Mouse (Mus musculus) forebrain, embryonic 15.5 days (tissue): ENCODE measurements at regions not wholly inside any gene's neighbourhood (a gene's known extent, or its start where the extent isn't known, plus 50 kb on each side); places are given as distances from the start of the nearest gene placed in this dataset.

Experiments used
- ATAC-seq: fragments of 200-750 bp; cut with Nextera tagmentation; replicated peaks from 2 replicates; pipeline ENCODE4 v1.8.0; 2017; ENCODE audit warnings: mild to moderate bottlenecking, moderate TSS enrichment, moderate library complexity
- H3K27ac ChIP-seq: fragments of 300-500 bp; sonication (generic); replicated peaks from 2 replicates; pipeline ENCODE4 v1.5.1; 2015; ENCODE audit warnings: mild to moderate bottlenecking, inconsistent platforms
- H3K27me3 ChIP-seq: fragments of 300-500 bp; sonication (generic); 2 replicates; pipeline ENCODE4 v1.6.1; 2015; ENCODE audit warnings: inconsistent platforms
- H3K36me3 ChIP-seq: fragments of 300-500 bp; sonication (generic); 2 replicates; pipeline ENCODE4 v1.6.1; 2015; ENCODE audit warnings: mild to moderate bottlenecking, inconsistent platforms
- H3K4me1 ChIP-seq: fragments of 300-500 bp; sonication (generic); 2 replicates; pipeline ENCODE4 v1.6.1; 2015; ENCODE audit warnings: inconsistent platforms
- H3K4me2 ChIP-seq: fragments of 300-500 bp; sonication (generic); replicated peaks from 2 replicates; pipeline ENCODE4 v1.6.1; 2015; ENCODE audit warnings: mild to moderate bottlenecking, inconsistent platforms
- H3K4me3 ChIP-seq: fragments of 300-500 bp; sonication (generic); 2 replicates; pipeline ENCODE4 v1.5.1; 2015; ENCODE audit warnings: mild to moderate bottlenecking, inconsistent platforms
- H3K9ac ChIP-seq: fragments of 300-500 bp; sonication (generic); replicated peaks from 2 replicates; pipeline ENCODE4 v1.6.1; 2015; ENCODE audit warnings: mild to moderate bottlenecking, inconsistent platforms
- H3K9me3 ChIP-seq: fragments of 300-500 bp; sonication (generic); 2 replicates; pipeline ENCODE4 v1.6.1; 2016; ENCODE audit warnings: inconsistent platforms
- WGBS: fragments of 180-500 bp; shearing (Covaris S2); methylation state at CpG from one replicate; pipeline ENCODE4 v1.1.7; 2015; ENCODE audit warnings: mixed read lengths; 5-methylcytosine and 5-hydroxymethylcytosine counted together

DNA sequence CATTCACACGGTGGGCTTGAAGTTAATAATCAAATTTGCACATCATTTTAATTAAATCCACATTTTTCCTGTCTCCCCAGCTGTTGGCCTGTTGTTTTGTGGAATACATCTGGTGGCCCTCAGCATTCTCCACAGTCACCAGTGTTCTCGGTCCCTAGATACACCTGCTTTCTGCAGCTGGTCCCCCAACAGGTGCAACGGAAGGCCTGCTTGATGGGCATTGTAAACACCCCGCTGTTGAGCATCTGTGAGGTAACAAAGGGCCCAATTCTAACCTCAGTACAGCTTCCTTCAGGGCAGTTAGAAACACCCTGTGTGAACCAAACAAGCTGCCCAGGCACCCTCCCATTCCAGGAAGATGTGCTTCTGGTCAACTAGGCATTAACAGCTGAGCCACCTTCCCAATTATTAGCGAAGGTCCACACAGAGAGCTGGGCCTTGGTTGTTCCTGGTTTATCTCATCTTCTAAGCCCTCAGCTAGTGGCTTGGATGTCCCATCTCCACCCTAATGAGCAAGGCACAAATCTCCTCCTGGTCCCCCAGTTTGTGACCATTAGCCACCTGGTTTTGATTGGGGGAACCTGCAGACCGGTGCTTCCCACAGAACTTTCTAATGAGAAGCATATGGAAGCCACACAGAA, 293.0 kb upstream of the Spred2 start:
- H3K4me2 ChIP-seq: no peak overlapping the region
- H3K9me3 ChIP-seq: no peaks in the 10 kb centered on the region

DNA sequence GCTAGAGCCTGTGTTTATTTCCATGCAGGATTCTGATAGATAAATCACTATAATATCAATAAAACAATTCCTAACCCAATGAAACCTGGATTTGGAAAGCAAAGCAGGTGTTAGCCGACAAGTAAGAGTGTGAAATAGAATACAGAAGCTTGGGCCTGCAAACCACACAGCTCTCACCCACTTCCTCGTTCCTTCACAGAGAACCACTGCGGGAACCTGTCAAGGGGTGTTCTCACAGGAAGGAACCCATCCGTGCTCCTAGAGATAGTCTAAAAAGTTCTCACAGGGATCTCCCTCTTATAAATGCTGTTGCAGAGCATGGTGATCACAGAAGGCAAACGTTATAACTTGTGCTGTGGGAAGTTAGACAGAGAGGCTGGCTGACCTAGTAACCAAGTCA, 291.7 kb upstream of the Spred2 start:
- ATAC-seq: no peak
- Histone ChIP-seq H3K9ac (no peak overlapping the region), H3K36me3 (no peaks in the 10 kb centered on the region), H3K27ac (no peak overlapping the region), H3K4me2 (no peak overlapping the region), H3K9me3 (no peaks in the 10 kb centered on the region), H3K4me1 (no peaks in the 10 kb centered on the region), H3K4me3 (no peak overlapping the region), H3K27me3 (no peaks in the 10 kb centered on the region)
- WGBS: 85% methylated on average over 5 of the region's 5 CpGs

More for the DNA sequence above, 293.0 kb upstream of the Spred2 start:
- H3K36me3 ChIP-seq: no peaks in the 10 kb centered on the region
- no peak overlapping the region for H3K9ac ChIP-seq
- H3K27ac ChIP-seq: no peak overlapping the region
- no peak overlapping the region for H3K4me3 ChIP-seq
- no peaks in the 10 kb centered on the region for H3K27me3 ChIP-seq
- WGBS: 85% methylated on average over 6 of the region's 6 CpGs
- ATAC-seq: no peak
- H3K4me1 ChIP-seq: no peaks in the 10 kb centered on the region

DNA sequence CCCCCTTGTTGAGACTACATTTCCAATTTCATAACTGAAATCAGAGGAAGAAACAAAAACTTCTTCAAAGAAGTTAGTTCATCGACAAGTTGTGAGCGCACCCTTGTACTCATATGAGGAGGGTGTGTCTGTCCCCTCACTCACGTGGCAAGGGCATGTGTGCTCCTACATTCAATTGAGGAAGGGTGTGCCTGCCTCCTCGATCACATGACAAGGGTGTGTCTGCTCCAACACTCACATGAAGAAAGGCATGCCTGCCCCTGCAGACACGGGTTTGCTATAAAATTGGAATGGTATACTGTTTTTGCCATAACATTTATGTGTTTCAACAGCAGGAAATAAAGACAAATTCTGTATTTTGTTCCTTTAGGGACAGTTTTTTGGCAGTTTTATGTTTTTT, 290.6 kb upstream of the Spred2 start:
- H3K27me3 ChIP-seq: no peaks in the 10 kb centered on the region
- H3K27ac ChIP-seq: no peak overlapping the region
- H3K9ac ChIP-seq: no peak overlapping the region
- H3K36me3 ChIP-seq: no peaks in the 10 kb centered on the region
- H3K4me2 ChIP-seq: no peak overlapping the region
- no peaks in the 10 kb centered on the region for H3K9me3 ChIP-seq
- H3K4me3 ChIP-seq: no peak overlapping the region
- H3K4me1 ChIP-seq: no peaks in the 10 kb centered on the region
- ATAC-seq: no peak
- WGBS: 84% methylated on average over 5 of the region's 5 CpGs

DNA sequence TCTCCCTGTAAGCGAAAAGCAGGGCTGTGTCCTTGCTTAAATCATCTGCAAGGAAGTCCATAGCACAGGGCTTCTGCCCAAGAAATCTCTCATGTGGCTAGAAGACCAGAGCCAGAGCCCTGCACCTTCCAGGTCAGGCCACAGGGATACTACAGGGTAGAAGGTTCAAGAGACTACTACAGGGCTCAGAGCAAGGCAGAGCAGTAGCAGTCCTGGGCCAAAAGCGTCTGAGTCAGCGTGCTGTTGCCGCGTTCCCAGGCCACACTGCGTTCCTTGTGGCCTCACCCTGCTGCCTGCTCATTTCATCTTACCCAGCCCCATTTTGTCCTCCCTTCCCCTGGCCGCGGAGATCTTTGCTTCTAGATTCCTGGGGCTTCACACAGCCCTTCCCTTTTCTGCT, 283.0 kb upstream of the Spred2 start:
- Histone ChIP-seq H3K4me2 (no peak overlapping the region), H3K27ac (no peak overlapping the region), H3K36me3 (no peaks in the 10 kb centered on the region), H3K4me1 (no peaks in the 10 kb centered on the region), H3K4me3 (no peak overlapping the region), H3K9ac (no peak overlapping the region), H3K9me3 (no peaks in the 10 kb centered on the region), H3K27me3 (no peaks in the 10 kb centered on the region)
- WGBS: 84% methylated on average over 8 of the region's 8 CpGs
- no peak for ATAC-seq

DNA sequence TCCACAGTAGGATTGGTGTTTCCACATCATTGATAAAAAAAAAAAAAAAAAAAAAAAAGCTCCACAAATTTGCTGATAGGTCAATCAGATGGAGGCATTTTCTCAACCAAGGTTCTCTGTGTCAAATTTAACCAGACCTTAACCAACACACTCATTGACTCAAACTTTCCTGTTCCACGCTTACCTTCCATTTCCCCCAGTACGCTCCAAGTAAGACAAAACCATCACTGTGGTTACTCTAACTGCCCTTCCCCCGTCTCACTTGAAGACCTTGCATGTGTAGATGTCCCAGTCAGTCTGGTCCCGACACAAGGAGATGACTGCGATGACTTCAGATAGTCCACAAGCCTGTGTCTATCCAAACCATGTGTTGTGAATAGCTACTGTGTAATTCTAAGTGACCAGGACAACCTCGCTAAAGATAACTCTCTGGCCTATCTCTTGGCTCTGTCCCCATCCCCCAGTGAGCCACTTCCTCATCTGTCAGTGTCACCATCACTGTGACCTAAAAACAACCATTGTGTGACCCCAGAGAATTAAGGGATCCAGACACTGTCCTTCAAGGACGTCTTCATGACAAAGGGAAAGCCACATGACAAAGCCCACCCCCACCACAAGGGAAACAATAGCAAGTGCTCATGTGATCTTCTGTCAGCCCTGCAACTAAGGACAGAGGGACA, 279.9 kb upstream of the Spred2 start:
- WGBS: 77% methylated on average over 7 of the region's 7 CpGs
- Histone ChIP-seq H3K4me2 (no peak overlapping the region), H3K9me3 (no peaks in the 10 kb centered on the region), H3K4me3 (no peak overlapping the region), H3K36me3 (no peaks in the 10 kb centered on the region), H3K27me3 (no peaks in the 10 kb centered on the region), H3K4me1 (no peaks in the 10 kb centered on the region), H3K27ac (no peak overlapping the region), H3K9ac (no peak overlapping the region)
- ATAC-seq: no peak

DNA sequence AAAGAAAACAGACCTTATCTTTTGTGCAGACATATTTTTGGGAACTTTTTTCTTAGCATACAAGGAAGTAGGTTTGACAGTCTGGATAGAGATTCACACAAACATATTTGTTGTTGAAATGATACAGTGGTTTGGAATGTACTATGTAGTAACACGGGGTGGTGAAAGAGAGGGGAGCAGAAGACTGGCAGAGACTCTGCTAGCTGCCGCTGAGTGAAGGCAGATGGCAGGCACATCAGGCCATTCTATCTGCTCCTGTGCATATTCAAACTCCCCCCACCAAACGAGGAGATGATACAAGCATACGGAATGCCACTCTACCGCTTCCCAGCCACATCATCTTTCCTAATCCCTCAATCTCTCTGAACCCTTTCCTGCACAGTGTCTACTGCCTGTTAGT, 279.1 kb upstream of the Spred2 start:
- no peaks in the 10 kb centered on the region for H3K36me3 ChIP-seq
- WGBS: 84% methylated on average over 5 of the region's 5 CpGs

DNA sequence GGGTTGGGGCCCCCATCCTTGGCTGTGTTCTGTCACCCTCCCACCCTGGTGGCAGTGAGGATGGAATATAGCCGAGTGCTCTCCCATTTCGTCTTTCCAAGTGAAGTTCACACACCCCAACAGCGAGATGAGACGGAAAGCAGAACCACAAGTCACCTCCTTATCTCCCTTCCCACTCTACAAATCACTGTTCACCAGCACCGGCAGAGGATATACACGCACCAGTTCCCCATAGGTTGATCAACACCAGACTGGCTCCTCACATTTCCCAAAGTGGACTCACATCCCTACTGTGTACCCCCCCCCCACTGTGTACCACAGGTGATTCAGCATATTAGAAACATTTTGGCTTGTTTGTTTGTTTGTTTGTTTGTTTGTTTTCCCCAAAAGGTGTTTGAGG, 272.7 kb upstream of the Spred2 start:
- ATAC-seq: no peak
- no peak overlapping the region for H3K9ac ChIP-seq
- H3K9me3 ChIP-seq: no peaks in the 10 kb centered on the region
- no peak overlapping the region for H3K4me2 ChIP-seq
- 91% methylated on average over 6 of the region's 6 CpGs for WGBS
- no peaks in the 10 kb centered on the region for H3K27me3 ChIP-seq
- H3K36me3 ChIP-seq: no peaks in the 10 kb centered on the region
- no peak overlapping the region for H3K27ac ChIP-seq
- H3K4me1 ChIP-seq: no peaks in the 10 kb centered on the region
- H3K4me3 ChIP-seq: no peak overlapping the region

More for the DNA sequence above, 279.1 kb upstream of the Spred2 start:
- Histone ChIP-seq H3K4me3 (no peak overlapping the region), H3K27ac (no peak overlapping the region), H3K9ac (no peak overlapping the region), H3K4me1 (no peaks in the 10 kb centered on the region), H3K9me3 (no peaks in the 10 kb centered on the region), H3K27me3 (no peaks in the 10 kb centered on the region), H3K4me2 (no peak overlapping the region)
- no peak for ATAC-seq

DNA sequence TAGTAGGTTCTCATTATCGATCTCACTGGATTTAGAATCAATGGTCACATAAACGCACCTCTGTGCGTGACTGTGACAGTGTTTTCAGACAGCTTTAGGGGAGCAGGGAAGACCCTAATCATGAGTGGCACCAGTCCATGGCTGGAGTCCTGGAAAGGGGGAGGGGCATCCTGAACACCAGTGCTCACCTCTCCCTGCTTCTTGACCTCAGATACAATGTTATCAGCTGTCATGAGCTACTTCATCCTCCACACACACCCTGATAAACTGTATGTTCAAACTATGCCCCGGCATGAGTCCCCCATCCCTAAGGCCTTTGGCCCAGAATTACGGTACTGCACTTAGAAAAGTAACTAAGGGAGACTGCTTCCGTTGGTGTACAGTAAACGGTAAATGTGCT, 272.2 kb upstream of the Spred2 start:
- H3K36me3 ChIP-seq: no peaks in the 10 kb centered on the region
- no peaks in the 10 kb centered on the region for H3K27me3 ChIP-seq
- no peak overlapping the region for H3K4me2 ChIP-seq
- H3K9ac ChIP-seq: no peak overlapping the region
- 96% methylated on average over 7 of the region's 7 CpGs for WGBS
- H3K4me1 ChIP-seq: no peaks in the 10 kb centered on the region
- no peak overlapping the region for H3K4me3 ChIP-seq
- ATAC-seq: no peak
- H3K27ac ChIP-seq: no peak overlapping the region
- no peaks in the 10 kb centered on the region for H3K9me3 ChIP-seq

DNA sequence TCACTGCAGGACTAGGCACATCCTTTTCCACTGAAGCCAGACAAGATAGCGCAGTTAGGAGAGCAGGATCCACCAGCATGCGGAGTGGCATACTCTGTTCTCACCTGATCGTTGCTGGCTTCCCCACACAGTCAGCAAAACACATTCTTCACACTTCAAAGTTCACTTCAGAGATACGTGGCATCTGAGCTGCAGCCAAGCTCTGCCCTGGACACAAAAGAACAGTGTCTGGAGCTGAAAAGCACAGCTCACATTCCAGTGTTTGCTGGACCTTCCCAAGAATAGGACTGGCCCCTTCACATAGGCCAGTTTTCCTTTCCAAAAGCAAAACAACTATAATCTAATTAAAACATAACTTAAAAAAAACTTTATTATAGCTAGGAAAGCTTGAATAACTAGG, 264.7 kb upstream of the Spred2 start:
- Histone ChIP-seq H3K4me1 (no peaks in the 10 kb centered on the region), H3K4me2 (no peak overlapping the region), H3K9ac (no peak overlapping the region), H3K36me3 (no peaks in the 10 kb centered on the region), H3K9me3 (no peaks in the 10 kb centered on the region), H3K27me3 (no peaks in the 10 kb centered on the region), H3K4me3 (no peak overlapping the region), H3K27ac (no peak overlapping the region)
- 64% methylated on average over 4 of the region's 4 CpGs for WGBS
- ATAC-seq: no peak

DNA sequence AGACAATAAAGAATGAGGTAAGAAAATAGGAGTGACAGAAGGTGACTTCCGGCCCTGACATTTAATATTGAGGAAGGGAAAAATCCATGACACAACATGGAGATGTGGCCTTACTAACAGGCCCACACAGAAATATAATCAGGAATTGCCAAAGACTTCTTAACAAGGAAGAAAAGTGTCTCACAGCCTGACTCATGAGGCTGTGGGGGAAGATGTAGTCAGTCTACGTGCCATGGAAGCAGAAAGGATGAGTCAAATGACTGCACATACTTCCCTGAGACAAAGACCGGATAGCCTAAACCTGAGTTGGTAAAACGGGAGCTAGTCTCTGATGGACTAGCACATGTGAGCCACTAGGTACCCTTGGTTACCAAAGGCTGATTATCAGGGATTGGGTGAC, 257.4 kb upstream of the Spred2 start:
- Histone ChIP-seq H3K9me3 (no peaks in the 10 kb centered on the region), H3K4me2 (no peak overlapping the region), H3K4me1 (peaks cover 6% of the 10 kb centered on the region; the same call in 1 of the 2 replicates), H3K9ac (no peak overlapping the region), H3K4me3 (no peak overlapping the region), H3K27ac (no peak overlapping the region), H3K36me3 (no peaks in the 10 kb centered on the region), H3K27me3 (no peaks in the 10 kb centered on the region)
- no peak for ATAC-seq
- WGBS: 93% methylated on average over 4 of the region's 4 CpGs

DNA sequence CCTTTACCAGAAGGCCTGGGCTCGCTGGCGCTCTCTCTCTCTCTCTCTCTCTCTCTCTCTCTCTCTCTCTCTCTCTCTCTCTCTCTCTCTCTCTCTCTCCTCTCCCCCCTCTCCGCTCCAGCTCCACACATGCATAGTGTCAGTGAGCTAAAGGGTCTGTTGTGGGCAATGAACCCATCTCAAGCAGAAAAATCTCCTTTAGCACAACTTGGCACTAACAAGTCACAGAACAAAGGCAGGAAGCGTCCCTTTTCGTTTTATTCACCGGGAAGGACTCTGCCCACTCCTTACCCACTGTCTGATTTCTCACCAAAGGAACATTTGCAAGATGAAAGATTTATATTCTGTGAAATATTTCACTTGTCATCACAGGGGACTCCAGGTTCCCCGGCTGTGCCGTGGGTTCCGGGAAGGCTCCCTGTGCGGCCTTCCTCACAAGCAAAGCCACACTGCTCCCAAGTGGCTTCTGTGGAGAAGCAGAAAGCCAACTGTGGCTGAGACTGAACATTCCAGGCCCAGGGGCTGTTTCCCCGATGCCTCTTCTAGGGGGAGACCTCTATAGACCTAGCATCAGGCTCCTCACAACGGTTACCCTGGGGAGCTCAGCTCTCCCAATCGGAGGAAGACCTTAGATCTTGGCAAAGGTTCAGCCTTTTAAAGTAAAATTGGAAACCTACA, 253.2 kb upstream of the Spred2 start:
- H3K4me3 ChIP-seq: no peak overlapping the region
- peak; percentile 70 for ATAC-seq
- no peaks in the 10 kb centered on the region for H3K9me3 ChIP-seq
- peaks cover 7% of the 10 kb centered on the region; the same call in 1 of the 2 replicates for H3K4me1 ChIP-seq
- H3K36me3 ChIP-seq: no peaks in the 10 kb centered on the region
- H3K27ac ChIP-seq: no peak overlapping the region
- 55% methylated on average over 13 of the region's 13 CpGs for WGBS
- no peak overlapping the region for H3K4me2 ChIP-seq
- H3K27me3 ChIP-seq: no peaks in the 10 kb centered on the region
- H3K9ac ChIP-seq: no peak overlapping the region

DNA sequence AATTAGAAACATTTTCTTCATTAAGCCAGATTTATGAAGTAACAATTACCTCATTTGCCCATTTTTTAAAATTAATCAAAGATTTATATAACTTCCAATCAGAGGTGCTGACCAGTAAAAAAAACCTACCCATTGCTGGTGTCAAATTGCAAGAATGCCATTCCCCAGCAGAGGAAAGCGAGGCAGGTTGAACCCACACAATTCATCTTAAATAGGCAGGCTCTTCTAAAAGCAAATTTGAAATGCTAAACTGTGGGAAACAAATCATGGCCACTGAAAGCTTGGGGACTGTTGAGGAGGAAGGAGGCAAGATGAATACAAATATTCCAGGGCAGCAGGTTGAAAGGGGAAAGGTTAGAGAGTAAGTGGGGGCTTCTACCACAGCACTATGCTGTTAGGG, 251.2 kb upstream of the Spred2 start:
- no peaks in the 10 kb centered on the region for H3K9me3 ChIP-seq
- no peak overlapping the region for H3K4me2 ChIP-seq
- ATAC-seq: no peak
- peaks cover 13% of the 10 kb centered on the region for H3K4me1 ChIP-seq
- H3K36me3 ChIP-seq: no peaks in the 10 kb centered on the region
- no peak overlapping the region for H3K9ac ChIP-seq
- no peak overlapping the region for H3K27ac ChIP-seq
- no peak overlapping the region for H3K4me3 ChIP-seq
- 31% methylated on average over 1 of the region's 1 CpGs for WGBS
- H3K27me3 ChIP-seq: no peaks in the 10 kb centered on the region
